Mouse (Mus musculus): Measurements from ENCODE around the gene Bicdl1.
"Not testable (repeated sequence)": the region's sequence is repeated elsewhere in the genome, so short reads cannot be mapped to it uniquely, and the experiment has no call there.

Gene Bicdl1

DNA sequence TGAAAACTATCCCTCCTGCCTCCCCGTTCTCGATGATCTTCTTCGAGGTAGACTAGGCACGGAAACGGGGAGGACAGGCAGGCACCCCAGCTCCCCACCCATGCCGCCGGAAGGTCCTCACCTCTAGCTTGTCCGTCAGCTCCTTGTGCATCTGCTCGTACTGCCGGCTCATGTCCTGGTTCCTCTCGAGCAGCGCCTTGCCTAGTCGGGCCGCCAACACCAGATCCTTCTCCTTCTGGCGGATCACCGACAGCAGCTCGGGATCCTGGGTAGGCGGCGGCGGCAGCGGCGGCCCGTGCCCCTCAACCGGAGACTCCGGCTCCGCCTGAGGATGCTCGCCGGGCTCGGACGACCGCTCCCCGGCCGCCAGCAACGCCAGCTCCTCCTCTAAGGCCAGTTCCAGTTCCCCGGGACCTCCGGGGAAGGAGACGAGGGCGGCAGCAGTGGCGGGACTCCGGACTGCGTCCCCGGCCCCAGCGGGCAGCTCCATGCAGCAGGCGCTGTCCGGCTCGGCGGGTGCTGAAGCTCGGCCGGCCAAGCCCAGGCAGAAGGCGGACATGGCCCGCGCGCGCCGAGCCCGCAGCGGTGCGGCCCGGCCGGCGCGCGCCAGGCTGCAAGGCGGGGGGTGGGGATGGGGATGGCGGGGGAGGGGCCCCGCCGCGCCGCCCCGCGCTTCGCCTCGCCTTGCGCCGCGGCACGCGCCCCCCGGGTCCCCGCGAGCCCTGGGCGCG, at the start of gene Bicdl1:
Gene Bicdl1 (minus strand): TSS at position 621 of the 731 bp plus-strand sequence.
- peak; percentile 54 to 69 for DNase-seq (ENCODE audit: low read depth in 2 of 2, low spot score in 2 of 2)

DNA sequence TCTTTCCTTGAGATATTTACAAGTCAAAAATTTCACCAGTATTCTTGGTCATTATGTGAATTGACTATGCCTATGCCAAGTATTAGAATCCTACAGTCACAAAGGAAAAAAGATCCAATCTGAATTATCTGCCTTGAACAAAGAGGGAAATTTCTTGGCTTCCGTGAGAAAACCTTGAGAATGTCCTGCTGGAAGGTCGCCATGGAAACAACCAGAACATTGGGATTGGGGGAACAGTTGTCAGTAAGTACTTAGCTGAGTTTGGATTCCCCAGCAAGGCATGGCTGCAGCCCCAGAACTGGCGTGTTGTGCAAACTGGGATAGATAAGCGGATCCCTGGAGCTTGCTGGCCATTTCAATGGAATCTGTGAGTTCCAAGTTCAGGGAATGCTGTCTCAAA, 45.5 kb upstream of the Bicdl1 start:
- no peak for DNase-seq (ENCODE audit: low read depth in 2 of 2, low spot score in 2 of 2)

DNA sequence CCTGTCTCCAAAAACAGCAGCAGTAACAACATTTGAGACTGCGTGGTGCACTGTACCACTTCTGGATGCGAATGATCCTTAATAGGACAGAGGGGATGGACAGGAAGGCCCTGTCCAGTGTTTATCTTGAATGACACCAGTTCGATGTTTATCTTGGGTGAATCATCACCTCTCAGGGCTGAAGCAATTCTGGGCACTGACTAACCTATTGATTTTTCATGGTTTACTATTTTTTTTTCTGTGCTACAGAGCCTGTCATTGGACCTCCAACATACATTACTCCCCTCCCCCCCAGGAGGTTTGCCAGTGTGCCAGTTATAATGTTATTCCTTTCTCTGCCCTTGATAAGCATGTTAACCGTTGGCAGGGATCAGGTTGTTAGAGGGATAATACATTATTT, 43.9 kb upstream of the Bicdl1 start:
- no peak for DNase-seq (ENCODE audit: low read depth in 2 of 2, low spot score in 2 of 2)

DNA sequence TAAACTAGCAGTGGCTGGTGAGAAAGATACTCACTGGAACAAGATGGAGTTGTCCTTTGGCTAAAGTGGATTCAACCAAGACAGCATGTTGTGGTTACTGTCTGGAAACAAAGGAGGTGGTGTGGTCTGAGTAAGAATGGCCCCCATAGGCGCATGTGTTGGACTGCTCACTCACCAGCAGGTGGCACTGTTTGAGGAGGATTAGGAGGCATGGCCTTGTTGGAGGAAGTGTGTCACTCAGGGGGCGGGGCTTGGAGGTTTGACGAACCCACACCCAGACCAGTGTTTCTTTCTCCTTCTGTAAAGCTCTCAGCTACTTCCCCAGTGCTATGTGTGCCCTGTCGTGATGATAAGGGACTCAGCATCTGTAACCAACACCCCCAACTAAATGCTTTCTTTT, 38.6 kb upstream of the Bicdl1 start:
- no peak for DNase-seq (ENCODE audit: low read depth in 2 of 2, low spot score in 2 of 2)

DNA sequence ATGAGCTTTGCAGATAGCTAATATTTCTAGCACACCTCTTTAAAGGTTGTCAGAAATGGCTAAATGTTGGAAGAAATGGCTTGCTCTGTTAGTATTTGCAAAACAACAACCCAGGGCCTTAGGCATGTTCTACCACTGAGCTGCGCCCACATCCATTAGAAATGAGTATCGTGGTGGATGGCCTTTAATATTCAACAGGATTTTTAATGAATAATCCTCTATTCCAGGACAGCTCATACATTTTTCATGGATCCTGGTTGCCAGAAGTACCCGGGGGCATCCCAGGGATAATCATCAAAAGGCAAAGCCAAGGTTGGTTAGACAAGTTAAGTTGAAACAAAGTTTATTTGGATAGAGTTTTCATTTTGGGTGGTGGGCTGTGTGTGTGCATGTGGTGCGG, 37.7 kb upstream of the Bicdl1 start:
- DNase-seq (ENCODE audit: low read depth in 2 of 2, low spot score in 2 of 2) = no peak

DNA sequence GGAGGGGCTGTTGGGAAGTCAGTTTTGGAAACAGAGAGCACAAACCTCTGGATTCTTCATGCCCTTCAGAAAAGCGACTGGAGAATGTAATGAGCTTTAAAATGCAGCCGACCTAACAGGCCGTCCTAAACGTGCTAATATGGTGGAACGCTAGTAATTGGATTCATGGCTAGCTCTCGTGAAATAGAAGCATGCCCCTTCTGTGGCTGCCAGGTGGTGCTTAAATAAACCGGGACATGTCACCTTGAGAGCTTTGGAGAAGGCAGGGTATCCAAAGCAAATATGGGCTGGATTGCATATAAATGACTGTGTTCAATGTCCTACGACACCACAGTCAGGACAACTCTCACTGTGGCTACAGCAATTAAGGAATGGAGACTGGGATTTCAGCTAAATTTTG, 35.4 kb upstream of the Bicdl1 start:
- no peak for DNase-seq (ENCODE audit: low read depth in 2 of 2, low spot score in 2 of 2)

DNA sequence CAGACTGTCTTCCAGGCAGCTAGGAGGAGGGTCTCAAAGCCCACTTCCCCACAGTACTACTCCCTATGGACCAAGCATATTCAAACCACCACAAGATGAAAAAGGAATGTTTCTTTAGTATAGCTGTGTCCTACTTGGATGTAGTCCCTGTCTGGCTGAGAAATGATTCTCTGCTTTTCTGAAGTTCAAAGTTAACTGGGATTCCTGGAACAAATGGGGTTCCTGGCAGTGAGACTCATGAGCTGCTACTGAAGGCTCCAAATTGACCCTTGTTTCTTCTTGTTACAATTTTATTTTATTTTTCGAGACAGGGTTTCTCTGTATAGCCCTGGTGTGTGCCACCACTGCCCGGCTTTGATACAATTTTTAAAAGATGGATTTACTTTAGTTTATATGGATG, 32.6 kb upstream of the Bicdl1 start:
- no peak for DNase-seq (ENCODE audit: low read depth in 2 of 2, low spot score in 2 of 2)

DNA sequence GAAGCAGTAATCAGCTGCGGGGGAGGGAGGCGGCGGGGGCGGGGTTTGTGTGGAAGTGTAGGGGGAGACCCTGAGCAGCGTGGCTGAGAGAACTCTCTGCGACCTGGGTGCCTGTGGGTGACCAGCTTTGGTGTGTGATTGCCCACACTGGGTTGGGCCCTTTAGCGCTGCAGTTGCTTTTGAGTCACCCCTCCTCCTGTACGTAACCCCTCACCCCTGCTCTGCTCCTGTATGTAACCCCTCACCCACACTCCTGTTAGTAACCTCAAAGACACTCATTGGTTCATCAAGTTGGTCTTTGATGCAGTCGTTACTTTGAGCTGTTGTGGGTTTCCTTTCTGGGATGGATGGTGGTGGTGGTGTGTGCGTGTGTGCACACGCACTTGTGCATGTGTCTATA, 29.5 kb upstream of the Bicdl1 start:
- peak; percentile 15 to 28 for DNase-seq (ENCODE audit: low read depth in 2 of 2, low spot score in 2 of 2)

DNA sequence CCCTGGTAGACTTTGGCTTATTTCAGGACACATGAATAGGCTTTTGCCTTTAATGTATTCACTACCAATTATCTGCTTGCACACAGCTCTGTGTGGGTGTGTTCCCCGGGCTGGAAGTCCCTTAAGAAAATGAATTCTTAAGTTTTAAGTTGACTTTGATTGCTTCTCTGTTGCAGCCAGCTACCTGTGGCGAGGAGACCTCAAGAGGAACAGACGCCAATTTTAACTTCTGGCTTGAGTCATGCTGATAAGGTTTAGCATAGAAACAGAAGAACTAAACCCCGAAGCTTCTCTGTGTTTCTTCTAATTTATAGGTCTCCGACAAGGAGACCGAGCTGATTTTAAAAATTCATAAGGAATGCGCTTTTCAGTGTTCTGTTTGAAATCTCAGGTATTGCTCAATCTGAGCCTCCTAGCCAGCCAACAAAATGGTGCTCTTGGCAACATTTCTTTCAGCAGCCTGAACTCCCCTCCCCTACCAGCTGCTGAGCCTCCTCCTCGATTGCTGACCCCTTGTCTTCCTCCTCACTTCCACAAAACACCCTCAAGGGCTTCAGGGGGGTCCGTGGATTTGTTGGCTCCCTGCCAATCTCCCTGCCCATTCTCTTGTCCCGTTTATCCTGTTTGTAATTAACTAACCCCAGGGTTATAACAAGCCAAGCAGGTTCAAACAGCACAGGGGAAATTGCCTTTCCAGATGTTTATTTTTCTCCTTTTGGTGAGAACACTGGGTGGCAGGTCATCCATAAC, 27.2 kb upstream of the Bicdl1 start:
- no peak for DNase-seq (ENCODE audit: low read depth in 2 of 2, low spot score in 2 of 2)

DNA sequence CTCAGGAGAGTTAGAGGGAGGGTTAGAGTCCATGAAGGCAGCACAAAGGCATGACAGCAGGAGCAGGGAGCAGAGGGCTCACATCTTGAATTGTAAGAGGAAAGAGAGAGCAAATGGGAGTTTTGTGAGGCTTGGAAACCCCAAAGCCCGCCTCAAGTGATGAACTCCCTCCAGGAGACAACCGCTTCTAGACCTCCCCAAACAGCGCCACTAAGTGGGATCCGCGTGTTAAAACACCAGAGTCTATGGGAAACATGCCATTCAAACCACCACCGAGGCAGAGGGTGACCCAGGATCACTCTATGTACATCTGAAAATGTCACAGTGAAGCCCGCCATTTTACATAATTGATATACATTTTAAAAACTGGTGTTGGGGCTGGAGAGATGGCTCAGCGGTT, 26.1 kb upstream of the Bicdl1 start:
- no peak for DNase-seq (ENCODE audit: low read depth in 2 of 2, low spot score in 2 of 2)

DNA sequence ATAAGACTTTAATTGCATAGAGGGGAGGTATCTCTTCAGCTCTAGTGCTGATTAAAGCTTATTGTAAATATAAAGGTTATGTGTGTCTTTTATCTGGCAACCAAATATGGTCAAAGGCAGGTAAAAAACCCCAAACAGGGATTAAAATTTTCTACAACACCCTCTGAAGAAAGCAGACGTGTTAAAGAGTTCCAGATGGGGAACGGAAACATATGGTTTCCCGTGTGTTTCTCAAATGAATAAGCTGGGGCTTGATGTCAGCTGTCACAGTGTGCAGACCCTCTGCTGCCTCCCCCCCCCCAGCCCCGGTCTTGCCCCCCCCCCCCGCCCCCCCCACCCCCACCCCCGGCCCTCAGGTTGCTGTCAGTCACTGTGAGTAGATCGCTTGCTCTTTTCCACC, 24.1 kb upstream of the Bicdl1 start:
- DNase-seq (ENCODE audit: low read depth in 2 of 2, low spot score in 2 of 2) = no peak

DNA sequence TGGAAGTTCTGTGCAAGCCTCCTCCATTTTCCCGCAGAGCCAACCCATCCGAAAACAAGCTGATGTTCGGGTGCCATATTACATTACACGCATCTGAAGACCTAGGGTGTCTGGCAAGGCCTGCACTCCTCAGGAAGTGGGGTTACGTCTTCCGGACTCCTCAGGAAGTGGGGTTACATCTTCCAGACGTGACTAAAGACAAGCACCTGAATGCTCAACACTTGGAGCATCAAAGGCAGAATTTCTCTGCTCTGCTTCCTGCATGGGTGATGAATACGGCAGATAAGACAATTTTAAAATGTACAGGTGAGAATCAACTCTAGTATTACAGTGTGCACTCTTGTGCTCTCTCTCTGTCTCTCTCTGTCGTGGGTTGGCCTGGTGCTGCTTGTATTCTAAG, 23.4 kb upstream of the Bicdl1 start:
- DNase-seq (ENCODE audit: low read depth in 2 of 2, low spot score in 2 of 2) = peak; percentile 51 to 65

DNA sequence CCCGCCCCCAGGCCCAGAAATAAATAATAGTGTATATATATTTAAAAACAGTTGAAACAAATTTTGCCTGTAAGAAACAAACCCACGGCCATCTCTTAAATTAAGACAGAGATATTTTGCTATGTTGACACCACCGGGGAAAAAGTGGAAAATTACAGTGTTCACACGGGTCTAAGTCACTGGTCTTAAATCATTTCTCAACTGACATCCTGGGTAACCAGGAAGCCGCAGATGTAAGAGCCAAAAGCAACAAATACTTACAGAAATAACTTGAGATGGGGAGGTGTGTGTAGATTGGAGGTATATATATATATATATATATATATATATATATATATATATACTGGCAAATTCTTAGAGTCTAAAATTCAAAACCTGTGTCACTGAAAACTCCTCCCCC, 21.5 kb upstream of the Bicdl1 start:
- no peak for DNase-seq (ENCODE audit: low read depth in 2 of 2, low spot score in 2 of 2)

DNA sequence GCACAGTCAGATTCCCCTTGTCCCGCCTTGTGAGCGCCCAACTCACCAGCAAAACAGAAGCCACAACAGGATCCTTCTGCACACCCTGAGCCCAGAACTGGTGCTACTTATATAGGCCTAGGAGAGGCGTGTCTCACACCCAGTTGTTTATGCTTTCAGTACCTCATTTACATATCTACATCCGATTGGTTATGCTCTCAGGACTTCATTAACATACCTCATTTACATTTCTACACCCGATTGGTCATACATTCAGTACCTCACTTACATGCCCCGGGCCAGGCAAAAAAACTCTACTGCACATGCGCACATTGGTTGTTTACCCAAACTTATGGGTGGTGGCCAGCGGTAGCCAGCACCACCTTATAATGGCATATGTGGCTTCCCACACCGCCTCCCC, 20.5 kb upstream of the Bicdl1 start:
- DNase-seq (ENCODE audit: low read depth in 2 of 2, low spot score in 2 of 2) = not testable (repeated sequence)

DNA sequence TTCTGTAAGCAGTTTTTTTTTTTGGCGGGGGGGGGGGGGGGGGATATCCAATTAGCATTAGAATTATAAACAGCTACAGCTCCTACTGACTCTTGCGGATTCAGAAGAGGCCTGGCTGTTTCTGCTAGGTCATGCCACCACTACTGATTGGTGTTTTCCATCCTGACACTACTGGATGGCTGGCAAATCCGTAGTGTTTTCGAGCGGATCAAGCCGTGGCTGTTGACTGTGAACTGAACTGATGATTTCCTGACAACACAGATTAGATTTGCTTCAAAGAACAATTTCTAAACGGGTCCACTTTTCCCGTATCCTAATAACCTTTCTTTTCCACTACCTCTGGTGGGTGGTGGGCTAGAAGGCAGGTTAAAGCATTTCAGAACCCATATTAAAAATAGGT, 16.9 kb upstream of the Bicdl1 start:
- no peak for DNase-seq (ENCODE audit: low read depth in 2 of 2, low spot score in 2 of 2)

DNA sequence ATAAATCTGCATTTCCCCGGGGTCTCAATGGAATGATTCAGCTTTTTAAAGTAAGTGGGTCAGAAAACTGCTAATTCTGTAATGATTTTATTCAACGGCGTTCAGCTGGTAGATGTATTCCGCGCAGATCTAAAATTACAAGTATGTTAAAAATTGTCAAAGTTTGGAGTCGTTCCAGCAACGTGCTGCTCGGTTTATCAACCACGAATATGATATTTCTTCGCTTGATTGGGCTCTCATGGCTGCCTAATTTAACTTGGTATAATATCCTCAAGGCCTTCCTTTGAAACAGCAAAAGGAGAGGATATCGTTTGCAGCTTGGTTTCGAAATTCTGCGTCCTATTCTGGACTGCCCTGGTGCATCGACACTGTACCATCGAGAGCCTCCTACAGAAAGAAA, 13.9 kb upstream of the Bicdl1 start:
- no peak for DNase-seq (ENCODE audit: low read depth in 2 of 2, low spot score in 2 of 2)

DNA sequence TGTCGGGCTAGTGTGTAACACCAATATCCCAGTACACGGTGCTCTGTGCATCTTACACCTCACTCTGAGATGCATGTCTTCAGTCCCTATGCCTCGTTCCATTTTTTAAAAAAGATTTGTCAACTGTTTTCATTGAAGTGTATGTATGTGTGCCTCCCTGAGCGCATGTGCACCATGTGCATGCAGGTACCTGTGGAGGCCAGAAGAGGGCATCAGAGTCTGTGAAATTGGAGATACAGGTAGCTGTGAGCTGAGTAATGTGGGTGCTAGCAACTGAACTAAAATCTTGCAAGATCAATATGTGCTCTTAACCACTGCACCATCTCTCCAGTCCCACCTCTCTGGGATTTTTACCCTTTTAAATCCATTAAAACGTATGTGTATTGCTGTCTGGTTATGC, 6.6 kb upstream of the Bicdl1 start:
- no peak for DNase-seq (ENCODE audit: low read depth in 2 of 2, low spot score in 2 of 2)

DNA sequence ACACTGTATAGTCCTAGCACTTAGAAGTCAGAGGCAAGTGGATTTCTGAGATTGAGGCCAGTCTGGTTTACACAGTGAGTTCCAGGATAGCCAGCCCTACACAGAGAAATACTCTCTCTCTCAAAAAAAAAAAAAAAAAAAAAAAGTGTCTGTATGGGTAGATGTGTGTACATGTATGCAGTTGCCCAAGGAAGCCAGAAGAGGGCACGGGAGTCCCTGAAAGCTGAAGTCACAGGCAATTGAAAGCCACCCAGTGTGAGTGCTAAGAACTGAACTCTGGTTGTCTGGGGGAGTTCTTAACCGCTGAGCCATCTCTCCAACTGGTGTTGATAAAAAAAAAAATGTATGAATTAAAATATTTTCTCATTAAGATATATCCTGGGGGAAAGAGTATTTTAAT, 3.1 kb upstream of the Bicdl1 start:
- no peak for DNase-seq (ENCODE audit: low read depth in 2 of 2, low spot score in 2 of 2)

DNA sequence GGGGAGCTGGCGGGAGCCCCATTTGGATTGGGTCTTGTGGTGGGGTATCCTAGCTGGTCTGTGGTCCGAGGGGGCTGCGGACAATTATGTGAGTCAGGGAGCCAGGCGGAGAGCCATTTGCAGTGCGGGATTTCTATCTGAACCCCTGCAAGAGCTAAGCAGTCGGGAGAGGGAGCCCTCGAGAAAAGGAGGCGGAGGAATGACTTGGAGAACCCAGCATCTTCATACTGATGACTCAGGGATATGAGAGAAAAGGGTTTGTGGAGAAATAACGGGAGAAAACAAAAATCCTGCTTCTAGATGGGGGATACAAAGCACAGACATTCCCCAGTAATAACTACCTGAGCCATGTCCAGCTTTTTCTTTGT, 1.4 kb upstream of the Bicdl1 start:
- no peak for DNase-seq (ENCODE audit: low read depth in 2 of 2, low spot score in 2 of 2)

DNA sequence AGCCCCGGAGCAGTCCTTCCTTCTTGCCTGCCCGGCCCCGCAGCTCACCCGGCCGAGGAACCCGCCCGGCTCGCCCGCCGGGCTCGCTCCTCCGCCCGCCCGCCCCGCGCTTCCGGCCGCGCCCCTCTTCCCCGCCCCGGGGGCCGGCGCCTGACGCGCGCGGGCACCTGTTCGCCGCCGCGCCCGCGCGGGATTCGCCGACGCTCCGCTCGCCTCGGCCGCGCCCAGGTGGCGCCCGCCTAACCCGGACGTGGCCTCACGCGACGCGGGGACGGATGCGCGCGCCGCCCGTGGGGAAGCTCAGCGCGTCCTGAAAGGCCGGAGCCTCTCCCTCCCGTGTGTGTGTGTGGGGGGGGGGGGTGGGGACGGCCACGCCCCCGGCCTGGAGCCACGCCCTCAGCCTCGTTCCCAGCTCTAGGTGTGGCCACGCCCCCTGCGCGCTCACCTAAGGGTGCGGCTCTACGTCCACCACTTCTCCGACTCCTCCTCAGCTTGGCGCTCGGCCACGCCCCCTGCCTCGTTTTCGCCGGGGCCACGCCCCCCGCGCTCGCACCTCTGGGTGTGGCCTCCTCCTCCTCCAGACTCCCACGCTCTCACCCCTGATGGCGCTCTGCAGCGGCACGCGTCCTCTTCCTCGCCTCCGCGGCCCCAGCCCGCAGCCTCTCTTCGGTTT, 891 bp upstream of the Bicdl1 start:
- peak; percentile 99 for DNase-seq (ENCODE audit: low read depth in 2 of 2, low spot score in 2 of 2)

DNA sequence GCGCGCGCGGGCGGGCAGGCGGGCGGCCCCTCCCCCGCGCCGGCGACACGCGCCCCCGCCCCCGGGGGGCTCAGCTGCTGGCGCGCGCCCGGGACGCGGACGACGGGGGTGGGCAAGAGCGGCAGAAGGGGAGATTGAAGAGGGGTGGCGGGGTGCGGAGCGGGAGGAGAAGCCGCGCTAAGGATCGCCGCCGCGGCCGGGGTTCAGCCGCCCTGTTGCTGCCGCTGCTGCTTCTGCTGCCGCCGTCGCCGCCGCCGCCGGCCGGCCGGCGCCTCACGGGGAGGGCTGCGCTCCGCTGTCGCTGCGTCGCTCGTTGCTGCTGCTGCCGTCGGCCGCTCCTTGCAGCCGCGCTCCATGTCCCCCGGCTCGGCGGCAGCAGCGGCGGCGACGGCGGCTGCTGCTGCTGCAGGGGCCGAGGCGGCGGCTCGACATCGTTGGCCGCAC, 333 bp upstream of the Bicdl1 start:
- DNase-seq (ENCODE audit: low read depth in 2 of 2, low spot score in 2 of 2) = no peak

DNA sequence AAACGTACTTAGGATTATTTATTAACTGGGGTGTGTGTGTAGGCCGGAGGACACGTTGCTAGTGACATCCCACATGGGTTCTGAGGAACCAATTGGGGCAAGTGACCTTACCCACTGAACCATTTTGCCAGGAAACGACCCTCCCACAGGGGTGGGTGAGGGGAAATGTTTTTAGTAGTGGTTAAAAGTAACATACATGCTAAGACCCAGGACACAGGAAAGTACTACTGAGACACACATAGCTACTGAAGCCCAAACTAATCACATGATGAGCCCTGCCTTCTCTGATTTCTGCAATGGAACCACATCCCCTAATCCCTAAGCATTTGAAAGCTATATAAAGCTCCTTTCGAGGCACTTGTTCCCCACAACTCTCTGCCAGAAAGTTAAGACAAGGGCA, 1.1 kb downstream of the Bicdl1 start:
- DNase-seq (ENCODE audit: low read depth in 2 of 2, low spot score in 2 of 2) = no peak
